Mouse (Mus musculus): ENCODE measurements at regions not wholly inside any gene's neighbourhood (a gene's known extent, or its start where the extent isn't known, plus 50 kb on each side); places are given as distances from the start of the nearest gene placed in this dataset.

DNA sequence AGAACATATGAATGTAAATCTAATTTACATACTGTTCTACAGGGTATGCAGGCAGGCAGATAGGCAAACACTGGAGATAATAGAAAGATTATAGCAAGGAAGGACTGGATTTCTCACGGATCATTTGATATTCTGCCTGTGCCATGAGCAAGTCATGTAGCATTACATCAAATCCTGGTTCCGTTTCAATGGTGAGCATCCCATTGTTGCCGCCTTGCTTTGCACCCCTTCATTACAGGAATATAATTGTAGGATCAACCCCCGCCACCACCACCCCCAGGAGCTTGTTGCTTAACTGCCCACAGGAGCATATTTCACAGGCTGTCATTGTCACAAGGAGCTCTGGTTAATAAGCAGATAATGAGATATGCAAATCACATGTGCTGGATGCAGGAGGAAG is 468.8 kb upstream of the Rgma start:
- Histone ChIP-seq H3K4me1 (replicated peaks) (no peaks in the 10 kb centered on the region), H3K27me3 (replicated peaks) (no peaks in the 10 kb centered on the region), H3K9ac (no peak overlapping the region), H3K36me3 (no peaks in the 10 kb centered on the region), H3K9me3 (no peaks in the 10 kb centered on the region), H3K4me2 (replicated peaks) (no peak overlapping the region), H3K27ac (no peak overlapping the region), H3K4me3 (replicated peaks) (no peak overlapping the region)
- no peak for ATAC-seq
- 86% methylated on average over 4 of the region's 4 CpGs for WGBS

GRCm38 (mm10) chr7:72926772-72927380 is 448.4 kb upstream of the Rgma start:
- Histone ChIP-seq H3K27ac (no peak overlapping the region), H3K4me1 (replicated peaks) (no peaks in the 10 kb centered on the region), H3K4me3 (replicated peaks) (no peak overlapping the region), H3K9ac (no peak overlapping the region), H3K4me2 (replicated peaks) (no peak overlapping the region; the same call in 1 of the 2 replicates), H3K36me3 (no peaks in the 10 kb centered on the region), H3K9me3 (no peaks in the 10 kb centered on the region), H3K27me3 (replicated peaks) (no peaks in the 10 kb centered on the region)
- 59% methylated on average over 20 of the region's 20 CpGs for WGBS
- no peak for ATAC-seq

- no peaks in the 10 kb centered on the region for H3K4me1 ChIP-seq (replicated peaks)
- H3K4me3 ChIP-seq (replicated peaks) = no peak overlapping the region
- H3K27me3 ChIP-seq (replicated peaks) = no peaks in the 10 kb centered on the region
- no peak overlapping the region for H3K4me2 ChIP-seq (replicated peaks)
- 66% methylated on average over 2 of the region's 2 CpGs for WGBS
- H3K9me3 ChIP-seq = no peaks in the 10 kb centered on the region
- no peak overlapping the region for H3K9ac ChIP-seq
- no peak for ATAC-seq
- H3K36me3 ChIP-seq = no peaks in the 10 kb centered on the region
- no peak overlapping the region for H3K27ac ChIP-seq
Observed at GRCm38 (mm10) chr7:72938842-72939241, 436.5 kb upstream of the Rgma start.

- Histone ChIP-seq H3K4me3 (replicated peaks) (no peak overlapping the region), H3K9ac (no peak overlapping the region), H3K4me1 (replicated peaks) (no peaks in the 10 kb centered on the region; the same call in 1 of the 2 replicates), H3K4me2 (replicated peaks) (no peak overlapping the region), H3K9me3 (no peaks in the 10 kb centered on the region), H3K27ac (no peak overlapping the region), H3K27me3 (replicated peaks) (no peaks in the 10 kb centered on the region), H3K36me3 (no peaks in the 10 kb centered on the region)
- 76% methylated on average over 1 of the region's 1 CpGs for WGBS
- ATAC-seq = no peak
Observed at GRCm38 (mm10) chr7:72947531-72947930, 427.8 kb upstream of the Rgma start.

DNA sequence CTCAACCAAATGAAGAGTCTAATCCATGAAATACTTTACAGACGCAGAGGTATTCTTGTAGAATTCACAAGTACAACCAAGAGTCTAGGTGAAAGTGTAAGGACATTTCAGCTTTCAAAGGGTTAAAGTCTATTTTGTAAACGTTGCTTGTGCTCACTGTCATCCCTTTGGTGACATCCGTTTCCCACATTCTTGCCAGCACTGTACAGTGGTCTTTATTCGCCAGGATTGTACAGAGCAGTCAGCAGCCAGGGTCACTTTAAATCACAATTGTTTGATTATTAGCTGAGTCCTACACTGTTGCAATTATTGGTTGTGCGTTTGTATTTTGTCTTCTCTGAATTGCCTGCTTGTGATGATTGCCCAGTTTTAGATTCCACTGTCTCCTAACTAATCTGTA is 427.3 kb upstream of the Rgma start:
- Histone ChIP-seq H3K9me3 (no peaks in the 10 kb centered on the region), H3K27me3 (replicated peaks) (no peaks in the 10 kb centered on the region), H3K4me1 (replicated peaks) (no peaks in the 10 kb centered on the region; the same call in 1 of the 2 replicates), H3K9ac (no peak overlapping the region), H3K36me3 (no peaks in the 10 kb centered on the region), H3K4me3 (replicated peaks) (no peak overlapping the region), H3K27ac (no peak overlapping the region), H3K4me2 (replicated peaks) (no peak overlapping the region)
- WGBS = 53% methylated on average over 5 of the region's 5 CpGs
- no peak for ATAC-seq

- H3K36me3 ChIP-seq = no peaks in the 10 kb centered on the region
- no peak overlapping the region for H3K4me3 ChIP-seq (replicated peaks)
- no peak overlapping the region for H3K4me2 ChIP-seq (replicated peaks)
- ATAC-seq = no peak
- H3K4me1 ChIP-seq (replicated peaks) = no peaks in the 10 kb centered on the region; the same call in 1 of the 2 replicates
- no peaks in the 10 kb centered on the region for H3K9me3 ChIP-seq
- no peaks in the 10 kb centered on the region for H3K27me3 ChIP-seq (replicated peaks)
- 54% methylated on average over 3 of the region's 3 CpGs for WGBS
- no peak overlapping the region for H3K27ac ChIP-seq
- H3K9ac ChIP-seq = no peak overlapping the region
Observed at GRCm38 (mm10) chr7:72948666-72949065, 426.6 kb upstream of the Rgma start.

DNA sequence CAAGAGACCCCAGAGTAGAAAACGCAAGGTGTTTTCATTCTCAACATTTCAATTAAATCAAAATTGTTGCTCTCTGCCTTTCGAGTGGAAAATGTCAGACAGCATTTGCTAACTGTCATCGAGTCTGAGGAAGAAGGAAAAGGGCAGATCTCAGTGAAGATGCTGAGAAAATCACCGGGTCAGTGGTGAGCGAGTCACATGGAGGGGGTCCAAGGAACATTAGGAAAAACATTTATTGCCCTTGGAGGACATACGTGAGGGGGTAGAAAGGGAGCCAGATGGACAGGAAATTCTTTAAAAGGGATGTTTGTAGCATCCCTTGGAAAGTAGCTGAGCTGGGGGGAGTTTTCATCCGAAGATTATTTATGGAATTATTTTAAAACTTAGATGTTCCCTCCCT is 425.4 kb upstream of the Rgma start:
- Histone ChIP-seq H3K9me3 (no peaks in the 10 kb centered on the region), H3K4me1 (replicated peaks) (no peaks in the 10 kb centered on the region; the same call in 1 of the 2 replicates), H3K27me3 (replicated peaks) (no peaks in the 10 kb centered on the region), H3K9ac (no peak overlapping the region), H3K36me3 (no peaks in the 10 kb centered on the region), H3K4me3 (replicated peaks) (no peak overlapping the region), H3K4me2 (replicated peaks) (no peak overlapping the region; the same call in 1 of the 2 replicates), H3K27ac (no peak overlapping the region)
- no peak for ATAC-seq
- WGBS = 30% methylated on average over 7 of the region's 7 CpGs

- Histone ChIP-seq H3K4me1 (replicated peaks) (no peaks in the 10 kb centered on the region), H3K9me3 (no peaks in the 10 kb centered on the region), H3K27me3 (replicated peaks) (no peaks in the 10 kb centered on the region), H3K4me2 (replicated peaks) (no peak overlapping the region), H3K9ac (no peak overlapping the region), H3K36me3 (no peaks in the 10 kb centered on the region), H3K4me3 (replicated peaks) (no peak overlapping the region), H3K27ac (no peak overlapping the region)
- no peak for ATAC-seq
- 48% methylated on average over 4 of the region's 4 CpGs for WGBS
Observed at GRCm38 (mm10) chr7:72957674-72958073, 417.6 kb upstream of the Rgma start.

GRCm38 (mm10) chr7:72961321-72961720 is 414.0 kb upstream of the Rgma start:
- Histone ChIP-seq H3K4me1 (replicated peaks) (no peaks in the 10 kb centered on the region), H3K4me2 (replicated peaks) (no peak overlapping the region), H3K9me3 (no peaks in the 10 kb centered on the region), H3K36me3 (no peaks in the 10 kb centered on the region), H3K9ac (no peak overlapping the region), H3K27me3 (replicated peaks) (no peaks in the 10 kb centered on the region), H3K27ac (no peak overlapping the region), H3K4me3 (replicated peaks) (no peak overlapping the region)
- 76% methylated on average over 4 of the region's 4 CpGs for WGBS
- ATAC-seq = no peak

DNA sequence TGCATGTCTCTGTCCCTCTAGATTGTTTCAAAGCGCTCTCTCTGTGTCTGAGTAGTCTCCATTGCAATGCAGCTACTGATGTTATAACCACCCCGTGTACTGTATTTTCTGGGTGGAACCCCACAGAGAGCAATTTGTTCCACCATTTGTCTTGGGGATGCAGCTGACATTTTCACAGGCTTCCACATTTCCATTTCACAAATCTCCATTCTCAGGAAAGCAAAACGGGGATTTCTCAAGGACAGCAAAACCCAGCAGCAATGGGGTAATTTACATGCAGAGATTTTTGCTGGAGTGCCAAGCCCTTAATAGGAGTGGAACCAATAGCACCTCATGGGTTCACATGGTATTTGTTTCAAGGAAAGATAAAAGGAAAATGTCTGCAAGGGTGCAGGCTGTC is 412.5 kb upstream of the Rgma start:
- Histone ChIP-seq H3K4me3 (replicated peaks) (no peak overlapping the region), H3K36me3 (no peaks in the 10 kb centered on the region), H3K27me3 (replicated peaks) (no peaks in the 10 kb centered on the region), H3K9ac (no peak overlapping the region), H3K4me2 (replicated peaks) (no peak overlapping the region), H3K27ac (no peak overlapping the region), H3K9me3 (no peaks in the 10 kb centered on the region), H3K4me1 (replicated peaks) (no peaks in the 10 kb centered on the region)
- ATAC-seq = no peak
- WGBS = 62% methylated on average over 3 of the region's 3 CpGs

DNA sequence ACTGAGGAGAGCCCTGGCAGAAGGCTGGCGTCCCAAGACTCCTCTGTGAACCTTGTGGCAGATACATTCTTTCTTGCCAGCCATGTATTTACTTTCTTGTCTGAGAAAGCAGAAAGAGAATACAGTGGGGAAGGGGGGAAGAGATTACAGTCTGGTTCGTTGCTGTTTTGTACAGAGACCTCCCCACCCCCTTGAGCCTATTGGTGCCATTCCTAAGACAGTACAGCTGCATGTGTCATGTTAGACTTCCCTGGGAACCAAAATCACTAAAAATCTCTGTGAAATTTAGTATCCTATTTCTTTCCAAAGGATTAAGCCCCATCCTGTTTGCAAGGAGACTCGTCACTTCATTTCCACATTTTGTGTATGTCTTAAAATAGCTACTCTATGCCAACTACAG is 411.4 kb upstream of the Rgma start:
- Histone ChIP-seq H3K9me3 (no peaks in the 10 kb centered on the region), H3K27ac (no peak overlapping the region), H3K4me3 (replicated peaks) (no peak overlapping the region), H3K4me1 (replicated peaks) (no peaks in the 10 kb centered on the region), H3K4me2 (replicated peaks) (no peak overlapping the region), H3K36me3 (no peaks in the 10 kb centered on the region), H3K9ac (no peak overlapping the region), H3K27me3 (replicated peaks) (no peaks in the 10 kb centered on the region)
- 76% methylated on average over 3 of the region's 3 CpGs for WGBS
- no peak for ATAC-seq

DNA sequence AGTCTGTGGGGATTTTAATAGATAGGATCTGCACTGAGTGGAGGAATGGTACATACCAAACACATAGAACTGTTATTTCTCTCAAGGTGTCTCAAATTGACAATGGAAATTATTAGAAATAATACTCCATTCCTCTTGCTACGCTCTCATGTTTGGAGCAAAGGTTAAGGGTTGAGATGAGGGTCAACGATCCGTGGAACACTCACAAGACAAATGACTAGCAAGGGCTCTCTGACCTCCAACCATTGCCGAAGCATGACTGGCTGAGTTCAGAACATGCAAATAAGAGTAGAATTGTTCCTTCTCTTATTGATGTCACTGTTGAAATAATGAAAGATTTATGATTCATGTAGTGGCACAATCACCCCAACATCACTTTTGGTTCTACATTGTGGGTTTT is 407.1 kb upstream of the Rgma start:
- no peak for ATAC-seq
- H3K4me3 ChIP-seq (replicated peaks) = no peak overlapping the region
- H3K4me1 ChIP-seq (replicated peaks) = no peaks in the 10 kb centered on the region
- H3K27ac ChIP-seq = no peak overlapping the region
- WGBS = 59% methylated on average over 4 of the region's 4 CpGs
- H3K9ac ChIP-seq = no peak overlapping the region
- no peaks in the 10 kb centered on the region for H3K36me3 ChIP-seq
- H3K9me3 ChIP-seq = no peaks in the 10 kb centered on the region
- no peaks in the 10 kb centered on the region for H3K27me3 ChIP-seq (replicated peaks)
- no peak overlapping the region for H3K4me2 ChIP-seq (replicated peaks)

DNA sequence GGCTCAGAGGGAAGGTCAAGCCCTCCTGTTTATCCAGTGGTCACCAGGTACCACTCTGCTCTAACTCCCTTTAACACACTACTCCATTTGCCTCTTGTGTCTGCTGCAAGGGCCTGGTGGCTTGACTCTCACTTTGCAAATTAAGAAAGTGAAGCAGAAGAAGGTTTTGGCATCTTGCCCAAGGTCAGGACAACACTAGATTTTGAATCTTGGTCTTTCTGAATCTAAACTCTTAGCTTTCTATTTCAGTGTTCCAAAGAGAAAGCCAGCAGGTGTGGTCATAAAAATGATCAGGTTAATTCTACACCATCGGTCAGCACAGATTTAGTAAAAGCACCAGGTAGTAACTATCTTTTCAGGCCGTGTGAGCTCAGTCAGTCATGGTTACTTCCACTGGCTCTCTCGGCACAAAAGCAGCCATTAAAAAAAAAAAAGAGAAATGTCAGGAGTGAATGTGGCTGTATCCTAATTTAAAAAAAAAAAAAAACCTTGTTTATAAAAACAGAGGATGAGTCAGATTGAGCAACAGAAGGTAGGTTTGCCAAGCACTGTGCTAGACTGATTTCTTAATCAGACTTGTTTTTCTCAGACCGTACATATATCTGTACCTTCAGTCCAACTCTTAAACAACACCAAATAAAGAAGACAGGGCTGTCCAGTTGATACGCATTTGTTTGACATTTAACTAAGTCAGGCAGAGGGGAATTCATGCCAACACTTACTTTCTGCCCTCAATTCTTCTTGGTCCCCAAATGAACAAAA is 403.6 kb upstream of the Rgma start:
- WGBS = 58% methylated on average over 5 of the region's 5 CpGs
- no peaks in the 10 kb centered on the region for H3K27me3 ChIP-seq (replicated peaks)
- ATAC-seq = 0 out of 2 replicates have a peak, but pooled peaks have one; percentile 45
- no peaks in the 10 kb centered on the region for H3K36me3 ChIP-seq
- H3K4me1 ChIP-seq (replicated peaks) = no peaks in the 10 kb centered on the region
- no peak overlapping the region for H3K4me2 ChIP-seq (replicated peaks)
- no peak overlapping the region for H3K4me3 ChIP-seq (replicated peaks)
- H3K9me3 ChIP-seq = no peaks in the 10 kb centered on the region
- no peak overlapping the region for H3K9ac ChIP-seq
- H3K27ac ChIP-seq = no peak overlapping the region; the same call in 1 of the 2 replicates
